Mouse (Mus musculus): ENCODE results near the gene Sohlh1.
A peak's percentile ranks its signal among the peaks of the same experiment; 100 is the strongest.

Sohlh1 gene

GRCm38 (mm10) chr2:25842161-25842560 lies 4.9 kb downstream of the Sohlh1 start:
- no peak for DNase-seq (ENCODE audit: low spot score in 2 of 2)

GRCm38 (mm10) chr2:25836291-25836690 lies 10.8 kb downstream of the Sohlh1 start:
- DNase-seq (ENCODE audit: low spot score in 2 of 2): peak; percentile 49 to 75

- DNase-seq (ENCODE audit: low spot score in 2 of 2): no peak
Observed at GRCm38 (mm10) chr2:25830786-25831185, 16.3 kb downstream of the Sohlh1 start.

GRCm38 (mm10) chr2:25828344-25828947 lies 18.6 kb downstream of the Sohlh1 start:
- no peak for DNase-seq (ENCODE audit: low spot score in 2 of 2)

GRCm38 (mm10) chr2:25824751-25825150 lies 22.3 kb downstream of the Sohlh1 start:
- peak in 1 of 2 experiments; percentile 52 for DNase-seq (ENCODE audit: low spot score in 2 of 2)

GRCm38 (mm10) chr2:25822806-25823205 lies 24.2 kb downstream of the Sohlh1 start, which contains the start of gene Lcn9:
Lcn9 (plus strand) TSS chr2:25823153.
- DNase-seq (ENCODE audit: low spot score in 2 of 2): peak in 1 of 2 experiments; percentile 46

GRCm38 (mm10) chr2:25815748-25816147 lies 31.3 kb downstream of the Sohlh1 start, which contains the start of gene Glt6d1:
Glt6d1 (minus strand) TSS chr2:25815848.
- DNase-seq (ENCODE audit: low spot score in 2 of 2): peak in 1 of 2 experiments; percentile 6

GRCm38 (mm10) chr2:25813364-25813763 lies 33.7 kb downstream of the Sohlh1 start:
- no peak for DNase-seq (ENCODE audit: low spot score in 2 of 2)

GRCm38 (mm10) chr2:25811711-25812110 lies 35.3 kb downstream of the Sohlh1 start:
- no peak for DNase-seq (ENCODE audit: low spot score in 2 of 2)

GRCm38 (mm10) chr2:25798065-25798464 lies 49.0 kb downstream of the Sohlh1 start:
- no peak for DNase-seq (ENCODE audit: low spot score in 2 of 2)

GRCm38 (mm10) chr2:25797635-25798034 lies 49.4 kb downstream of the Sohlh1 start:
- no peak for DNase-seq (ENCODE audit: low spot score in 2 of 2)
